Mouse (Mus musculus): Measurements from ENCODE around the gene Gpnmb. TPM values are rescaled to one million over a fixed set of nuclear protein-coding genes. Genes with fewer than 3 reads are reported as not detected.

Gpnmb gene
- polyA plus RNA-seq, 1 experiment = 2.6 TPM

- peak overlapping the region; percentile 31 for H3K4me3 ChIP-seq (replicated peaks; ENCODE audit: control insufficient read depth, low read depth, low read length)
- H3K4me1 ChIP-seq (ENCODE audit: control insufficient read depth, insufficient read depth, low read length) = peaks cover 3% of the 10 kb centered on the region
- no peak overlapping the region for H3K27ac ChIP-seq (ENCODE audit: control insufficient read depth, insufficient read depth, low read depth, low read length, poor library complexity)
- 16% methylated on average over 18 of the region's 18 CpGs for WGBS
- TF ChIP-seq POLR2A (IDR thresholded peaks at IDR 0.05; ENCODE audit: borderline replicate concordance, control insufficient read depth, low read depth, low read length) = no peak
- TF ChIP-seq CTCF (IDR thresholded peaks at IDR 0.05; ENCODE audit: control insufficient read depth, insufficient read depth, low read length) = peak; percentile 73
These were observed 3.3 kb downstream of the Gpnmb start for GRCm38 (mm10) chr6:49039470-49040180.

GRCm38 (mm10) chr6:49046502-49046901 is 10.2 kb downstream of the Gpnmb start:
- Histone ChIP-seq H3K4me3 (replicated peaks; ENCODE audit: control insufficient read depth, low read depth, low read length) (no peak overlapping the region), H3K4me1 (ENCODE audit: control insufficient read depth, insufficient read depth, low read length) (no peaks in the 10 kb centered on the region), H3K27ac (ENCODE audit: control insufficient read depth, insufficient read depth, low read depth, low read length, poor library complexity) (no peak overlapping the region)
- TF ChIP-seq CTCF (IDR thresholded peaks at IDR 0.05; ENCODE audit: control insufficient read depth, insufficient read depth, low read length) (no peak), POLR2A (IDR thresholded peaks at IDR 0.05; ENCODE audit: borderline replicate concordance, control insufficient read depth, low read depth, low read length) (no peak)
- 68% methylated on average over 6 of the region's 6 CpGs for WGBS

GRCm38 (mm10) chr6:49046976-49047375 is 10.6 kb downstream of the Gpnmb start:
- Histone ChIP-seq H3K4me3 (replicated peaks; ENCODE audit: control insufficient read depth, low read depth, low read length) (no peak overlapping the region), H3K27ac (ENCODE audit: control insufficient read depth, insufficient read depth, low read depth, low read length, poor library complexity) (no peak overlapping the region), H3K4me1 (ENCODE audit: control insufficient read depth, insufficient read depth, low read length) (no peaks in the 10 kb centered on the region)
- TF ChIP-seq POLR2A (IDR thresholded peaks at IDR 0.05; ENCODE audit: borderline replicate concordance, control insufficient read depth, low read depth, low read length) (no peak), CTCF (IDR thresholded peaks at IDR 0.05; ENCODE audit: control insufficient read depth, insufficient read depth, low read length) (no peak)
- 78% methylated on average over 8 of the region's 8 CpGs for WGBS

- no peak overlapping the region for H3K27ac ChIP-seq (ENCODE audit: control insufficient read depth, insufficient read depth, low read depth, low read length, poor library complexity)
- no peak for TF ChIP-seq CTCF (IDR thresholded peaks at IDR 0.05; ENCODE audit: control insufficient read depth, insufficient read depth, low read length)
- TF ChIP-seq POLR2A (IDR thresholded peaks at IDR 0.05; ENCODE audit: borderline replicate concordance, control insufficient read depth, low read depth, low read length) = no peak
- 66% methylated on average over 10 of the region's 10 CpGs for WGBS
- H3K4me3 ChIP-seq (replicated peaks; ENCODE audit: control insufficient read depth, low read depth, low read length) = no peak overlapping the region
- no peaks in the 10 kb centered on the region for H3K4me1 ChIP-seq (ENCODE audit: control insufficient read depth, insufficient read depth, low read length)
These were observed 11.5 kb downstream of the Gpnmb start for GRCm38 (mm10) chr6:49047848-49048247.

- WGBS = 88% methylated on average over 10 of the region's 10 CpGs
- no peak overlapping the region for H3K4me3 ChIP-seq (replicated peaks; ENCODE audit: control insufficient read depth, low read depth, low read length)
- TF ChIP-seq POLR2A (IDR thresholded peaks at IDR 0.05; ENCODE audit: borderline replicate concordance, control insufficient read depth, low read depth, low read length) (no peak), CTCF (IDR thresholded peaks at IDR 0.05; ENCODE audit: control insufficient read depth, insufficient read depth, low read length) (no peak)
- H3K4me1 ChIP-seq (ENCODE audit: control insufficient read depth, insufficient read depth, low read length) = no peaks in the 10 kb centered on the region
- no peak overlapping the region for H3K27ac ChIP-seq (ENCODE audit: control insufficient read depth, insufficient read depth, low read depth, low read length, poor library complexity)
These were observed 12.0 kb downstream of the Gpnmb start for GRCm38 (mm10) chr6:49048395-49048794.

GRCm38 (mm10) chr6:49050677-49051410 is 14.5 kb downstream of the Gpnmb start:
- no peak for TF ChIP-seq POLR2A (IDR thresholded peaks at IDR 0.05; ENCODE audit: borderline replicate concordance, control insufficient read depth, low read depth, low read length)
- WGBS = 35% methylated on average over 11 of the region's 11 CpGs
- Histone ChIP-seq H3K27ac (ENCODE audit: control insufficient read depth, insufficient read depth, low read depth, low read length, poor library complexity) (no peak overlapping the region), H3K4me1 (ENCODE audit: control insufficient read depth, insufficient read depth, low read length) (no peaks in the 10 kb centered on the region), H3K4me3 (replicated peaks; ENCODE audit: control insufficient read depth, low read depth, low read length) (no peak overlapping the region)

- H3K4me1 ChIP-seq (ENCODE audit: control insufficient read depth, insufficient read depth, low read length) = no peaks in the 10 kb centered on the region
- TF ChIP-seq POLR2A (IDR thresholded peaks at IDR 0.05; ENCODE audit: borderline replicate concordance, control insufficient read depth, low read depth, low read length) (no peak), CTCF (IDR thresholded peaks at IDR 0.05; ENCODE audit: control insufficient read depth, insufficient read depth, low read length) (no peak)
- no peak overlapping the region for H3K4me3 ChIP-seq (replicated peaks; ENCODE audit: control insufficient read depth, low read depth, low read length)
- 12% methylated on average over 5 of the region's 5 CpGs for WGBS
- H3K27ac ChIP-seq (ENCODE audit: control insufficient read depth, insufficient read depth, low read depth, low read length, poor library complexity) = no peak overlapping the region
These were observed 15.8 kb downstream of the Gpnmb start for GRCm38 (mm10) chr6:49052191-49052590.

GRCm38 (mm10) chr6:49055256-49055733 is 18.9 kb downstream of the Gpnmb start:
- Histone ChIP-seq H3K4me1 (ENCODE audit: control insufficient read depth, insufficient read depth, low read length) (no peaks in the 10 kb centered on the region), H3K4me3 (replicated peaks; ENCODE audit: control insufficient read depth, low read depth, low read length) (no peak overlapping the region), H3K27ac (ENCODE audit: control insufficient read depth, insufficient read depth, low read depth, low read length, poor library complexity) (no peak overlapping the region)
- 80% methylated on average over 7 of the region's 7 CpGs for WGBS
- no peak for TF ChIP-seq CTCF (IDR thresholded peaks at IDR 0.05; ENCODE audit: control insufficient read depth, insufficient read depth, low read length)
- TF ChIP-seq POLR2A (IDR thresholded peaks at IDR 0.05; ENCODE audit: borderline replicate concordance, control insufficient read depth, low read depth, low read length) = no peak
